Mouse (Mus musculus) midbrain, embryonic 16.5 days (tissue): ENCODE data around the gene Kcnb1. TPM values are rescaled to one million over a fixed set of nuclear protein-coding genes. Genes with fewer than 3 reads are reported as not detected.

Source experiments
- ATAC-seq: fragments of 200-750 bp; cut with Nextera tagmentation; 2 replicates; pipeline ENCODE4 v1.8.0; 2017; ENCODE audit warnings: moderate TSS enrichment
- H3K27ac ChIP-seq: fragments of 300-500 bp; sonication (generic); 2 replicates; pipeline ENCODE4 v1.5.1; 2014; ENCODE audit warnings: mild to moderate bottlenecking, low read length, mixed read lengths
- H3K27me3 ChIP-seq: fragments of 300-500 bp; sonication (generic); 2 replicates; pipeline ENCODE4 v1.6.1; 2014; ENCODE audit warnings: low read depth, low read length, mixed read lengths; ENCODE audit not compliant: control insufficient read depth, insufficient read depth
- H3K36me3 ChIP-seq: fragments of 300-500 bp; sonication (generic); 2 replicates; pipeline ENCODE4 v1.6.1; 2014; ENCODE audit warnings: mild to moderate bottlenecking, low read length, moderate library complexity, mixed read lengths; ENCODE audit not compliant: control insufficient read depth, insufficient read depth
- H3K4me1 ChIP-seq: fragments of 300-500 bp; sonication (generic); 2 replicates; pipeline ENCODE4 v1.6.1; 2014; ENCODE audit warnings: mild to moderate bottlenecking, low read length, mixed read lengths; ENCODE audit not compliant: control insufficient read depth, insufficient read depth
- H3K4me2 ChIP-seq: fragments of 300-500 bp; sonication (generic); 2 replicates; pipeline ENCODE4 v1.6.1; 2014; ENCODE audit warnings: mild to moderate bottlenecking, low read length, mixed read lengths
- H3K4me3 ChIP-seq: fragments of 300-500 bp; sonication (generic); 2 replicates; pipeline ENCODE4 v1.5.1; 2014; ENCODE audit warnings: low read depth, mild to moderate bottlenecking, low read length, moderate library complexity, mixed read lengths
- H3K9ac ChIP-seq: fragments of 300-500 bp; sonication (generic); 2 replicates; pipeline ENCODE4 v1.6.1; 2014; ENCODE audit warnings: low read depth, low read length, mixed read lengths
- H3K9me3 ChIP-seq: fragments of 300-500 bp; sonication (generic); replicated peaks from 2 replicates; pipeline ENCODE4 v1.6.1; 2014; ENCODE audit warnings: mild to moderate bottlenecking, low read length, mixed read lengths; ENCODE audit not compliant: control insufficient read depth, poor library complexity, severe bottlenecking
- WGBS: fragments of 180-500 bp; shearing (Covaris S2); extraction: QIAGEN DNeasy Blood & Tissue Kit; methylation state at CpG from one replicate; pipeline ENCODE4 v1.1.7; 2014; 5-methylcytosine and 5-hydroxymethylcytosine counted together
- polyA plus RNA-seq: library from polyadenylated mRNA; unstranded; fragments of >200 nt; fragmentation: Nextera tagmentation; extraction: Ambion mirVana; gene quantifications from 2 replicates; pipeline ENCODE4 v1.2.1, GENCODE M21; 2015

The Kcnb1 gene
- polyA plus RNA-seq, 1 experiment from 2014 or later = 3.9 TPM

DNA sequence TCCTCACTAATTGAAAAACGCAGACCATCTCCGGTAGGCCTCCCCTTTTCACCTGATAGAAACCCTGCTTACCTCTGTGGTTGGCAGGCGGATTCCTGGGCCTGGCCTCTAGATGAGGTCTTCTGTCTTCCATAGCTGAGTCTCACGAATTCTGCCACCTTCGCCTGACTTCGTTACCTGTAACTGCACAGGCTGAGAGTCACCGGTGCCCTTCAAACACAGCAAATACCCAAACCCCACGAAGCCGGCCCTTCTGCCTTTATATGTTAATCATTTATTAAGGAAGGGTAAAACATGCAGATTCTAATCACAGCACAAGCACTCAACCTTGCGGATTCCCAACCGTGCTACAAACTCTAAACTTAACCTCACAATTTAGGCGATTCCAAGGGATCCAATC, 130.0 kb downstream of the Kcnb1 start:
- no peak overlapping the region for H3K4me2 ChIP-seq
- ATAC-seq = no peak

DNA sequence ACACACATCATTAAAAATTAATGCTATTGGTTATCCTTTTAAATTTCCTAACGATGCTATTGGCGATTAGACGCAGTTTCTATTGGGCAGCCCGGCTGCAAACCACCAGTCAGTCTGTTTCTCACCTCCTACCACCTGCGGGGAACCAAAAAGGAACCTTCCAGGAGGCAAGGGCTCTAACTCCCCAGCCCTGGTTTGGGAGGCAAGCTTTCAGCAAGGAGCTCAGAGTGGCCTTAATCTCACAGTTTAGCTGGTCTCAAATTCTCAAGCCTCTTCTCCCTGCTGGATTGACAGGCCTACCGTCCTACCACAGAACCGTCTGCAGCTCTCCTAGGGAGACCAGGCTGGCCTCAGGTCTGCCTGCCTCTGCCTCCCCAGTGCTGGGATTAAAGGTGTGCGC, 130.4 kb downstream of the Kcnb1 start:
- no peaks in the 10 kb centered on the region for H3K9me3 ChIP-seq
- ATAC-seq = no peak
- peaks cover 19% of the 10 kb centered on the region for H3K36me3 ChIP-seq
- H3K4me2 ChIP-seq = no peak overlapping the region
- no peak overlapping the region for H3K27ac ChIP-seq
- no peaks in the 10 kb centered on the region for H3K27me3 ChIP-seq
- no peak overlapping the region for H3K9ac ChIP-seq
- H3K4me1 ChIP-seq = peaks cover 18% of the 10 kb centered on the region
- no peak overlapping the region for H3K4me3 ChIP-seq
- 36% methylated on average over 8 of the region's 8 CpGs for WGBS

More for the DNA sequence above, 130.0 kb downstream of the Kcnb1 start:
- Histone ChIP-seq H3K27me3 (no peaks in the 10 kb centered on the region), H3K4me3 (no peak overlapping the region), H3K9ac (0 out of 2 replicates have a peak overlapping the region, but pooled peaks have one; percentile 40), H3K27ac (no peak overlapping the region), H3K9me3 (no peaks in the 10 kb centered on the region), H3K36me3 (peaks cover 19% of the 10 kb centered on the region), H3K4me1 (peaks cover 22% of the 10 kb centered on the region)
- WGBS = 70% methylated on average over 12 of the region's 12 CpGs

DNA sequence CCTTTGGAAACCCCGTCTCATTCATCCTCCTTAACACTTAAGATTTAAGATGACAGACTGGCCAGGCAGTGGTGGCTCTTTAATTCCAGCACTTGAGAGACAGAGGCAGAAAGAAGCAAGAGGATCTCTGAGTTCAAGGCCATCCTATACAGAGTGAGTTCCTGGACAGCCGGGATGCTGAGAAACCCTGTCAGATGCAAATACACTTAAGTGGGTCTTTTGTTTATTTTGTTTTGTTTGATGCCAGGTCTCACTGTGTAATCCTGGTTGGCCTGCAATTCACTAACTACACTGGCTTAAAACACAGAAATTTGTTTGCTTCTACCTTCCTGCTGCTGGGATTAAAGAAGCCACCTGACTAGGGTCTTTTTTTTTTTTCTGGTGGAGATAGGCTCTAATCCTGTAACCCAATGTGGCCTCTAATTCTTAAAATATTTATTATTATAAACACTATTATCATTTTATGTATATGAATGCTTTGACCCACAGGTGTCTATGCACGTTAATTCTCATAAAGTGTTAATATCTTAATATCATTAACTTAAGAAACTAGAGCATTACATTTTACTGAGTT, 131.1 kb downstream of the Kcnb1 start:
- Histone ChIP-seq H3K4me3 (no peak overlapping the region), H3K36me3 (peaks cover 21% of the 10 kb centered on the region), H3K27ac (no peak overlapping the region), H3K9ac (no peak overlapping the region), H3K9me3 (no peaks in the 10 kb centered on the region), H3K4me1 (peaks cover 17% of the 10 kb centered on the region), H3K27me3 (no peaks in the 10 kb centered on the region), H3K4me2 (no peak overlapping the region)
- no peak for ATAC-seq
- 66% methylated on average over 3 of the region's 3 CpGs for WGBS

DNA sequence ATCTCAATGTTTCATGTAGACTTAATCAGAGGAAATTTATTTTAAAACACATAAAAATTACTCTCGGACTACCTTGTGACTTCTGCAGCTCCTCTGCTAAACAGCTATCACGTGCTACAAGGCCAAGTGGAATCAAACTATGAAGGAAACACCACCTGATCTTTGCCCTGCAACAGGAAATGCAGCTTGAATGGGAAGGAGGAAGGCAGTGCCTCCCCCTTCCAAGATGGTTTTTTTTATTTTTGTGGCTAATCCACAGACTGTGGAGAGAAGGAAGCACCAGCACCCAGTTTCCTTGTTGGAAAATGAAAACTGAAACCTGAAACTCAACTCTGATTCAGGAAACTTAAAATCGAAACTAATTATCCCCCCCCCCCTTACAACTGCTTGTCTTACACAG, 131.8 kb downstream of the Kcnb1 start:
- H3K27ac ChIP-seq = no peak overlapping the region
- H3K36me3 ChIP-seq = peaks cover 22% of the 10 kb centered on the region
- H3K9me3 ChIP-seq = no peaks in the 10 kb centered on the region
- H3K4me3 ChIP-seq = no peak overlapping the region
- WGBS = 79% methylated on average over 3 of the region's 3 CpGs
- no peaks in the 10 kb centered on the region for H3K27me3 ChIP-seq
- no peak overlapping the region for H3K9ac ChIP-seq
- no peak overlapping the region for H3K4me2 ChIP-seq
- H3K4me1 ChIP-seq = peaks cover 23% of the 10 kb centered on the region
- no peak for ATAC-seq

DNA sequence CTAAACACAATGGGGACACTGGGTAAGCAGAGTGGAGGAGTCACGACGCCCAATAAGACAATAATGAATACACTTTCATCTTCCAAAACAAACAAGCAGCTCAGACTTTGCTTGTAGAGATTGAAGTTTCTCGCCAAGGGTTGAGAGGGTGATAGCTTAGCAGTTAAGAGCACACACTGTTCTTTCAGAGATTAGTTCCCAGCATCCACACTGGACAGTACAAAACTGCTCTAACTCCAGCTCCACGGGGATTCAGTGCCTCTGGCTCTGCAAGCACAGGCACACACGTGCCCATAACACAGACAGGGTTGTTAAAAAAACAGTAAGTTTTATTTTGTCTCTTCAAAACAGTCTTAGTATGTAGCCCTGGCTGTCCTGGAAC, 133.0 kb downstream of the Kcnb1 start:
- WGBS = 83% methylated on average over 5 of the region's 5 CpGs
- Histone ChIP-seq H3K4me2 (no peak overlapping the region), H3K4me3 (no peak overlapping the region), H3K9ac (no peak overlapping the region), H3K27ac (no peak overlapping the region), H3K4me1 (peaks cover 26% of the 10 kb centered on the region), H3K27me3 (no peaks in the 10 kb centered on the region), H3K9me3 (no peaks in the 10 kb centered on the region), H3K36me3 (peaks cover 28% of the 10 kb centered on the region)
- ATAC-seq = no peak

DNA sequence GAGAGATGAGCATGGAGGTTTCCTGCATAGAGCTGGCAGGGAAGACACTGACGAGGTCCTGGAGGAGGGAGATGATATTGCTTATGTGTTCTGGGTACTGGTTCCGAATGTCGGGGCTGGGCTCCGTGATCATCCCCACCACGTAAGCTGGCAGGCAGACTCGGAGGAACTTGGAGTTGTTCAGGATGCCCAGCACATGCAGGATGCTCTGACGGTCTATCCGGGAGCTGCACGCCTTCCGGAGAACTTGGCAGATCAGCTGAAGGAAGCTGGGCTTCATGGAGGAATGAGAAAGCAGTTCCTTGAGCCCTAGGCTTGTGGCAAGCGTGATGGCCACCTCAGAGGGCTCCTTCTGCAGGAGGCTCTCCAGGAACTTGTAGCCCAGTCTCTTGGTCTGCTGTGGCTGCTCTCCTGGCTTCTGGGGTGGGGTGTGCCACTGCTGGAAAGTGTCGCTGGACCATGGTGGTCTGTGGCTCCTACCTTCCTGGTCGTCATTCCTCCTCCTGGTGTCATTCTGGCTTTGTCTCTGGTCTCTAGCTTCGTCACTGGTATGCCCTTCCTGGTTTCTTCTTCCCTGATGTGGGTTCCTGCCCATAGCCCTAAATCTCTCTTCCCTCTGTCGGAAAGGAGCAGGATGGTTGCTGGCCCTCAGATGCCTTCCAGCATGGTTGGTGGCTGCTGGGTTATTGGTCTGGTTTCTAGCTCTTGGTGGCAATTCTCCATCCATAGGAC, 133.6 kb downstream of the Kcnb1 start:
- H3K4me2 ChIP-seq = no peak overlapping the region
- no peaks in the 10 kb centered on the region for H3K9me3 ChIP-seq
- peaks cover 20% of the 10 kb centered on the region for H3K4me1 ChIP-seq
- WGBS = 95% methylated on average over 15 of the region's 15 CpGs
- no peak overlapping the region for H3K9ac ChIP-seq
- no peak for ATAC-seq
- H3K4me3 ChIP-seq = no peak overlapping the region
- no peaks in the 10 kb centered on the region for H3K27me3 ChIP-seq
- no peak overlapping the region for H3K27ac ChIP-seq
- H3K36me3 ChIP-seq = peaks cover 34% of the 10 kb centered on the region

DNA sequence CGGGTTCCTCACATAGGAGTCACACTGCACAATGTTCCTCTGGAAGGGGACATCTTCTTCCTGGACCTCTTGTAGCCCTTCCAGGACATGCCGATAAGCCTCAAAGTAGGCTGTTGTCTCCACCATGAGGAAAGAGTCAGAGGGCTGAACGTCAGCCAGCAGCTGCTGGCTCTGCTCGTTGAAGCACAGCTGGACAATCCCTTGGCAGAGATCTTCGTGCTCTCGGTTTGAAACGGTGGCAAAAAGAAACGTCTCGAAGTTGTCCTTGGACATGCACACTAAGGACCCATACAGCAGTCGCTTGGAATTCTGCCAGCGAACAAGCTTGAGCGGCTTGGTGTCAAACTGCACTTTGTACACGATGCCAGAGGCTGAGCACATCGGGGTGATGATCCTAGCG, 134.6 kb downstream of the Kcnb1 start:
- no peak overlapping the region for H3K27ac ChIP-seq
- H3K27me3 ChIP-seq = no peaks in the 10 kb centered on the region
- no peak for ATAC-seq
- no peak overlapping the region for H3K4me3 ChIP-seq
- H3K4me2 ChIP-seq = no peak overlapping the region
- no peaks in the 10 kb centered on the region for H3K9me3 ChIP-seq
- peaks cover 38% of the 10 kb centered on the region for H3K36me3 ChIP-seq
- 83% methylated on average over 15 of the region's 15 CpGs for WGBS
- H3K9ac ChIP-seq = no peak overlapping the region
- peaks cover 11% of the 10 kb centered on the region for H3K4me1 ChIP-seq

DNA sequence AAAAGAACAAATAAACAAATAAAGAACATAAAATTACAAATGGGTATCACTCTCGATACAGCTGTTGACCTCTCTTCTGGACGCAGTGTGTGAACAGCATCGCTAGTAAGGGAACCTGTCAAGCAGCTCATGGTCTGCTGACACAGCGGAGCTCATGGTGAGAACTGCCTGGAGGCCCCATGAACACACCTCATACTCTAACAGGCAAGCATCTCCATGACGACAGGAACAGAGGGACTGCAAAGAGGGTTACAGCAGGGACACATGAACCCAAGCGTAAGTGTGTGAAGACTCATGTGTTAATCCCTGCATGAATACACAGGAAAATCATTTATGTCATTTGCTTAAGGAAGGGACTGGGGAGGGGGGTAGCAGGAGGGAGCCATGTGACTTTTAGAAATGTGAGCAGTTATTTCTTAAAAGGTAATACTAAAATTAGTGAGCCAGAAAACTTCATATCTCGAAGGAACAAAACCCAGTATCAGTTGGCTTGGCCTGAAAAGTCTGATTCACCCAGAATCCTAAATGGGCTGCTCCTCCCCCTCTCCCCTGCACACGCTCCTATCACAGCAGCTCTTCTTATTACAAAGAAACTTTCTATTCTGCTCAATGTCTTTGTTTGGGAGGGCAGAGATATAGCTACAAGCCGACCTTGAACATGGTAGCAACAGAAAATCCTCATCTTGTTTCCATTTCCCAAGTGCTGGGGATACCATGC, 136.7 kb downstream of the Kcnb1 start:
- 55% methylated on average over 9 of the region's 9 CpGs for WGBS
- ATAC-seq = no peak

More for the DNA sequence above, 136.7 kb downstream of the Kcnb1 start:
- no peak overlapping the region for H3K4me3 ChIP-seq
- no peak overlapping the region for H3K9ac ChIP-seq
- H3K27me3 ChIP-seq = no peaks in the 10 kb centered on the region
- H3K4me1 ChIP-seq = peaks cover 9% of the 10 kb centered on the region
- H3K9me3 ChIP-seq = no peaks in the 10 kb centered on the region
- no peak overlapping the region for H3K4me2 ChIP-seq
- peaks cover 52% of the 10 kb centered on the region for H3K36me3 ChIP-seq
- no peak overlapping the region for H3K27ac ChIP-seq
